Mouse (Mus musculus) small intestine, adult 2 months (tissue): ENCODE measurements around the gene Cep162.

Experiments used
- CTCF ChIP-seq: fragments of 200-500 bp; IDR thresholded peaks from 2 replicates; pipeline ENCODE4 v1.5.1; 2012; ENCODE audit warnings: low read depth, mild to moderate bottlenecking, control low read depth, inconsistent platforms, low read length, moderate library complexity, mixed read lengths; ENCODE audit not compliant: insufficient replicate concordance, insufficient read length; ENCODE audit errors: extremely low read depth
- POLR2A ChIP-seq: fragments of 200-500 bp; IDR thresholded peaks from 2 replicates; pipeline ENCODE4 v1.6.1; 2012; ENCODE audit warnings: low read depth, mild to moderate bottlenecking, control low read depth, inconsistent platforms, low read length, moderate library complexity

- TF ChIP-seq CTCF (no peak), POLR2A (no peak)
Measured at GRCm38 (mm10) chr9:87147927-87148326, 107.4 kb downstream of the Cep162 start.
